Mouse (Mus musculus) intestine, embryonic 16.5 days (tissue): ENCODE measurements around the gene Pkdrej. TPM values are rescaled to one million over a fixed set of nuclear protein-coding genes. Genes with fewer than 3 reads are reported as not detected.

ENCODE experiments used
- ATAC-seq: fragments of 200-750 bp; cut with Nextera tagmentation; 2 replicates; pipeline ENCODE4 v1.8.0; 2017; ENCODE audit warnings: moderate TSS enrichment, moderate library complexity
- H3K27ac ChIP-seq: fragments of 300-500 bp; sonication (generic); 2 replicates; pipeline ENCODE4 v1.5.1; 2014; ENCODE audit warnings: mild to moderate bottlenecking, low read length
- H3K27me3 ChIP-seq: fragments of 300-500 bp; sonication (generic); replicated peaks from 2 replicates; pipeline ENCODE4 v1.6.1; 2014; ENCODE audit warnings: low read length, control low read depth, mixed read lengths; ENCODE audit not compliant: control insufficient read depth, insufficient read depth
- H3K36me3 ChIP-seq: fragments of 300-500 bp; sonication (generic); 2 replicates; pipeline ENCODE4 v1.6.1; 2014; ENCODE audit warnings: low read length, control low read depth; ENCODE audit not compliant: control insufficient read depth, insufficient read depth
- H3K4me1 ChIP-seq: fragments of 300-500 bp; sonication (generic); 2 replicates; pipeline ENCODE4 v1.6.1; 2014; ENCODE audit warnings: low read length, control low read depth, mixed read lengths; ENCODE audit not compliant: control insufficient read depth, insufficient read depth
- H3K4me2 ChIP-seq: fragments of 300-500 bp; sonication (generic); 2 replicates; pipeline ENCODE4 v1.6.1; 2014; ENCODE audit warnings: low read depth, low read length, control low read depth
- H3K4me3 ChIP-seq: fragments of 300-500 bp; sonication (generic); 2 replicates; pipeline ENCODE4 v1.5.1; 2014; ENCODE audit warnings: mild to moderate bottlenecking, low read length
- H3K9ac ChIP-seq: fragments of 300-500 bp; sonication (generic); 2 replicates; pipeline ENCODE4 v1.6.1; 2014; ENCODE audit warnings: low read depth, low read length
- H3K9me3 ChIP-seq: fragments of 300-500 bp; sonication (generic); 2 replicates; pipeline ENCODE4 v1.6.1; 2016; ENCODE audit warnings: low read length, control low read depth; ENCODE audit not compliant: control insufficient read depth
- WGBS: fragments of 180-500 bp; shearing (Covaris S2); extraction: QIAGEN DNeasy Blood & Tissue Kit; methylation state at CpG from one replicate; pipeline ENCODE4 v1.1.7; 2014; 5-methylcytosine and 5-hydroxymethylcytosine counted together
- polyA plus RNA-seq: library from polyadenylated mRNA; unstranded; fragments of >200 nt; fragmentation: Nextera tagmentation; extraction: Ambion mirVana; gene quantifications from 2 replicates; pipeline ENCODE4 v1.2.1, GENCODE M21; 2015

Gene Pkdrej
- polyA plus RNA-seq, 1 experiment from 2014 or later, result 0.17 TPM

DNA sequence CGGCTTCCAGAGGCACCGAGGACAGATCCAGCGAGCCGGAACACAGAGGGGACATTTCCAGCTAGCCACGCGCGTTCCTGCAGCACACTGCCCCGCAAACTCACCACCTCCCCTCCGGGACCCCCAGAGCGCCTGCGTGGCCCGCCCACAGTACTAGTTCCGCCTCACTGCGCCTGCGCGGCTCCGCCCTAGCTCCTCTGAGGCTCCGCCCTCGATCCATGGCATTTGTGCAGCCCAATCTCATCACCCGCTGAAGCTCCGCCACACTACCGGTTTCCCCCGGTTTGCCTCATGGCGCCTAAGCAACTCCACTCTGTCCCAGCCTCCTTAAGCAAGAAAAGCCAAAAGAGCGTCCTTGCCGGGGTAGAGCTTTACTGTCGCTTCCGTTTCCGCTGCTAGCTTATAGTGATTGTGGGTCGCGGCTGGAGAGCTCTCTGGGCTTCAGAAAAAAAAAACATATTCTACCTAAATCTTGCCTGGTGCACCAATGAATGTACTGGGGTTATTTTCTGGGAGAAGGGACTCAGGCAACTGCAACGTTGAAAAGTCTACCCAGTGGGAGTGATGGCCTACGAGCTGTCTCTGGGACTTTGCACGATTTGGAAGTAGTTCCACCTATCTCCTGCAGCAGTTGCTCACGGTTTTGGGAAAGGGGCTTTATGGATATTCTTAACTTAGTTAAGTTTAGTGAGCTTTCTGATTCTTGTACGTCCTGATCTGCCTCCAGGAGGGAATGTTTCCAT lies 9.8 kb downstream of the Pkdrej start, which contains the start of gene Cdpf1:
TSS of gene Cdpf1 (minus strand) at position 163 of the 743 bp plus-strand sequence.
- H3K27me3 ChIP-seq, result no peaks in the 10 kb centered on the region
- peak within 1 kb of the TSS; percentile 93 for H3K27ac ChIP-seq
- peaks cover 10% of the 10 kb centered on the region for H3K4me1 ChIP-seq
- peak within 1 kb of the TSS; percentile 90 for H3K9ac ChIP-seq
- no peaks in the 10 kb centered on the region for H3K9me3 ChIP-seq
- peak; percentile 91 for ATAC-seq
- H3K4me2 ChIP-seq, result peak within 1 kb of the TSS; percentile 80
- peak within 1 kb of the TSS; percentile 82 for H3K4me3 ChIP-seq
- 2% methylated on average over 36 of the region's 36 CpGs for WGBS
- no peaks in the 10 kb centered on the region for H3K36me3 ChIP-seq

DNA sequence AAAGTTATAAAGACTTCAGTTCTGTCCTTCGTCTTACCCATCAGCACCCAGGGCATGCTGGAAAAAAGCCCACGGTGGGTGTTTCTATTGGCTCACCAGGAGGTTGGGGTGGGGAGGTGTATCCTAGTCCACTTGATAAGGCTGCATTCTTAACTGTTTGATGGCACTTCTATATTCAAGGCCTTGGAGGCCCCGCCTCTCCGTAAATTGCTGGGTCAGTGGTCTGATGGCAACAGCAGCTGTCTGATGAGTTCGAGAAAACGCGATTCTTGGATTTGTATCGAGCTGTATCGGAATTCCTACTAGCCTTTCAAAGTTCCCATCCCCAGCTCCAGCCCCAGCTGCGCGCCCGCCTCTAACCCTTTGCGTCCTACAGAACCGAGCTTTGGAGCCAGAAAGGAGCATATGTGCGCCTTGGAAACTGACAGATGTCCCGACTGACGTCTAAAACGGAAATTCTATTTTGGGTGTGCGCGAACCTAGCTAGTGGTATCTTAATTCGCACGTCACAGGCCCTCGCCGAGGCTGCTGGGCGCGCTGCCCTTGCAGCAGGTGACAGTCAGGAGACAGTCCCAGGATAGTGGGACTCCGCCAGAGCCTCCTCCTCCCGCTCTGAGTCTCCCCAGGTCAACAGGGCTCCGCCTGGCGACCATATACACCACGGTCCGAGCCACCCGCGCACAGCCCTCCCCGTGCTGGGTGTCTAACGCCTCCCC lies 10.6 kb downstream of the Pkdrej start:
- Histone ChIP-seq H3K36me3 (no peaks in the 10 kb centered on the region), H3K27me3 (no peaks in the 10 kb centered on the region), H3K27ac (peak overlapping the region; percentile 93), H3K4me2 (peak overlapping the region; percentile 80), H3K4me3 (peak overlapping the region; percentile 82), H3K9me3 (no peaks in the 10 kb centered on the region), H3K9ac (peak overlapping the region; percentile 90), H3K4me1 (peaks cover 10% of the 10 kb centered on the region)
- peak; percentile 91 for ATAC-seq
- 3% methylated on average over 36 of the region's 36 CpGs for WGBS

DNA sequence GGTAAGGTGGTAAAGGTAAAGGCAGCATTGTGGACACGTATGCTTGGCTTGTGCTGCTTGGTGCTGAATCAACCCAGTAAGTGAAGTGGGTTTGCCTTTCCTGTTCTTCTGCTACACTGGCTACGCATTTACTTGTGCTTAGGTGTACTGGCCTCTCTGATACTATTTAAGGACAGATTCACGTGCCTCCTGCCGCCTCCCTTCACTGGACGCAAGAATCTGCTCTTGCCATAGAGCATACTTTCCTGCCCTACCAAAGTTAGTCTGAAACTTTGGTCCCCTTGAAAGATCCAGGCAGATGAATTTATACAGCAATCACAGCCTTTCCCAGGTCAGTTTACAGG lies 11.1 kb downstream of the Pkdrej start:
- Histone ChIP-seq H3K27me3 (no peaks in the 10 kb centered on the region), H3K4me1 (peaks cover 10% of the 10 kb centered on the region), H3K4me2 (peak overlapping the region; percentile 80), H3K9me3 (no peaks in the 10 kb centered on the region), H3K4me3 (peak overlapping the region; percentile 82), H3K9ac (peak overlapping the region; percentile 90), H3K27ac (peak overlapping the region; percentile 93), H3K36me3 (no peaks in the 10 kb centered on the region)
- no peak for ATAC-seq
- WGBS, result 61% methylated on average over 5 of the region's 5 CpGs

DNA sequence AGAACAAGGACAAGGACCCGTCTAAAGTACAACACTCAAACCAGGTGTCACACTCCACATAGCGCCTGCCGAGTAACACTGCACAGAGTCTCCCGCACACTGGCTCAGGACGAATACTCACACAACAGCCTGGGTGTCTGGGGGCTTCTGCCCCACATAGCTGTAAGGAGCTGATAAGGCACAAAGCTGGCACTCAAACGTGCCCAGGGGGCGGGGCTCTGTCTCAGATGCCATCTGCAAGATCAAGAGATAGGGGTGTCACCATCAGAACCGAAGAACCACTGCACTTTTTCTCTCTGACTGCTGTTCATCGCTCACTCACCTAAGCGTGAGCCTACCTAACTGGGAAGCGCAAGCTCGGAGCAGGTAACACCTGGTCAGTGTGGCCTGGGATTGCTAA lies 12.4 kb downstream of the Pkdrej start:
- H3K4me3 ChIP-seq, result no peak overlapping the region
- no peak overlapping the region for H3K4me2 ChIP-seq
- H3K36me3 ChIP-seq, result no peaks in the 10 kb centered on the region
- H3K27me3 ChIP-seq, result no peaks in the 10 kb centered on the region
- WGBS, result 88% methylated on average over 12 of the region's 12 CpGs
- H3K4me1 ChIP-seq, result peaks cover 10% of the 10 kb centered on the region
- H3K9ac ChIP-seq, result no peak overlapping the region
- ATAC-seq, result no peak
- no peaks in the 10 kb centered on the region for H3K9me3 ChIP-seq
- H3K27ac ChIP-seq, result no peak overlapping the region

DNA sequence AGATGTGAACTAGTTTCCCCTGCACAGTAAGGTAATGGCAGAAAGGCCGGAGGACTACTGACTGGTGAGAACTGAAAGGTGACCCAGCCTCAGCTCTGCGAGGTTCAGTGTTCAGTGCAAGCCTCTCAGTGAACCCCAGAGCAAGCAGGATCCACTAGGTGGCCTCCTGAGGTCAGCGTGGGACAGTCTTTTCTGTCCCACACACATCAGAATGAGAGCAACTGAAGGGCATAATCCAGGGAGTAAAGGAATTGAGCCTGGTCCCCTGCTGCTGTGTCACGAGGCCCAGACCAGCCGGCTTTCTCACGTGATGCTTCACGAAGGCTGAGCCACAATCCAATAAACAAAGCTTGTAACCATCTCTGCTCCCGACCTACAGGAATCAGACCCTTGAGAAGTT lies 13.1 kb downstream of the Pkdrej start:
- Histone ChIP-seq H3K4me2 (no peak overlapping the region), H3K4me1 (peaks cover 10% of the 10 kb centered on the region), H3K4me3 (no peak overlapping the region), H3K36me3 (no peaks in the 10 kb centered on the region), H3K27me3 (no peaks in the 10 kb centered on the region), H3K27ac (no peak overlapping the region), H3K9me3 (no peaks in the 10 kb centered on the region), H3K9ac (no peak overlapping the region)
- 60% methylated on average over 8 of the region's 8 CpGs for WGBS
- no peak for ATAC-seq

DNA sequence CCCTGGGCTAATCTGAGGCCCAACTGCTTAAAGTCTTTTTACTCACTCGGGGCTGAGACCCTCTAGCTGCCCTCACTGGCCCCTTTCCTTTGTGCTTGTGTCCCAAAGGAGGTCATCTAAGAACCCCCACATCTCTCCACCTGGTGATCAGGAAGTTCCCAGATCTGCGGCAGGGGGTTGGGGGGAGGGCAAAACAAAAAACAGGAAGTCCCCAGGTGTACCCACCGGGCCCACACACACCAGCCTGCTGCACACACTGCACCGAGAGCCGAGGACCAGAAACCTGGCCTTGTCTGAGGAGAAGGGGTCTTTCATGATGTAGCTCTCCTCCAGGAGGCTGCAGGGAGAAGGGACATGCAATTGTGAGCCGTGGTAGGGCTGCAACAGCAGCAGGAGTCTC lies 13.5 kb downstream of the Pkdrej start:
- 77% methylated on average over 6 of the region's 6 CpGs for WGBS
- Histone ChIP-seq H3K4me1 (peaks cover 10% of the 10 kb centered on the region), H3K9ac (no peak overlapping the region), H3K4me3 (no peak overlapping the region), H3K27ac (no peak overlapping the region), H3K27me3 (no peaks in the 10 kb centered on the region), H3K4me2 (no peak overlapping the region), H3K9me3 (no peaks in the 10 kb centered on the region), H3K36me3 (no peaks in the 10 kb centered on the region)
- ATAC-seq, result no peak

DNA sequence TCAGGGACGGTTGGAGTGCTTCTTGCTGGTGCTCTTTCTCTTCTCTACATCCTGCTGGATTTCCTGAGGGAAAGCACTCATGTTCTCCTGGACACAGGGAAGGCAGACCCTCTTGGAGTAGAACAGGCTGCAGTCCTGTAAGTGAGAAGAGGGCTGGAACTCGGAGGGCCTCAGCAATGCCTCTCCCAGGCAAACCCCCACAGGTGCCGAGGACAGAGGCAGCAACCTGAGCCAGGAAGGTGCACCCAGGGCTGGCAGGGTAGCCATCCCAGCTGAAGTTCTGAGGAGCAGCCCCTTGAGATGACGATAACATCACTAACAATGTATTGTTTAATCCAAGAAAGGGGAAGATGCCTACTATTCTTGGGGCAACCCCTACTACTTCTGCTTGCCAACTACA lies 14.1 kb downstream of the Pkdrej start:
- H3K27ac ChIP-seq, result no peak overlapping the region
- no peak overlapping the region for H3K4me2 ChIP-seq
- H3K4me3 ChIP-seq, result no peak overlapping the region
- no peaks in the 10 kb centered on the region for H3K9me3 ChIP-seq
- H3K36me3 ChIP-seq, result no peaks in the 10 kb centered on the region
- WGBS, result 85% methylated on average over 4 of the region's 4 CpGs
- peaks cover 10% of the 10 kb centered on the region for H3K4me1 ChIP-seq
- no peaks in the 10 kb centered on the region for H3K27me3 ChIP-seq
- no peak for ATAC-seq
- no peak overlapping the region for H3K9ac ChIP-seq

DNA sequence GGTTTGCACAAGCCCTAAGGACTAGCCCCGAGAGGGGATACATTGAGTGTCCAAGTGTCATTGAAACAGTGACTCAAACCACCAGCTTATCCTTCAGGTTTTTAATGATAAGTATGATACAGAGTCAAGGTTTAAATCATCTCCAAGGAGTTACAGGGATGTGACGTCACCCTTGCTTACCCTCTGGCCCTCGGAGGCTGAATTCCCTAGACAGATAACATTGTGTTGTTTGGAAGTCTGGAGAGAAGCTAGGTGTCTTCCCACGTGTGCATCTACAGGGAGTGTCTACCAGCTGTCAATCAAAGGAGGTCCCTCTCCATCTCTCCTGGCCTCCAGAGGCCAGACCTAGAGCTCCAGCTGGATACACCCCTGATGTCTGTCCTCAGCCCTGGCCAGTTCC lies 14.6 kb downstream of the Pkdrej start:
- Histone ChIP-seq H3K4me2 (no peak overlapping the region), H3K4me1 (peaks cover 10% of the 10 kb centered on the region), H3K9ac (no peak overlapping the region), H3K36me3 (no peaks in the 10 kb centered on the region), H3K9me3 (no peaks in the 10 kb centered on the region), H3K4me3 (no peak overlapping the region), H3K27me3 (no peaks in the 10 kb centered on the region), H3K27ac (no peak overlapping the region)
- ATAC-seq, result no peak
- 77% methylated on average over 4 of the region's 4 CpGs for WGBS

DNA sequence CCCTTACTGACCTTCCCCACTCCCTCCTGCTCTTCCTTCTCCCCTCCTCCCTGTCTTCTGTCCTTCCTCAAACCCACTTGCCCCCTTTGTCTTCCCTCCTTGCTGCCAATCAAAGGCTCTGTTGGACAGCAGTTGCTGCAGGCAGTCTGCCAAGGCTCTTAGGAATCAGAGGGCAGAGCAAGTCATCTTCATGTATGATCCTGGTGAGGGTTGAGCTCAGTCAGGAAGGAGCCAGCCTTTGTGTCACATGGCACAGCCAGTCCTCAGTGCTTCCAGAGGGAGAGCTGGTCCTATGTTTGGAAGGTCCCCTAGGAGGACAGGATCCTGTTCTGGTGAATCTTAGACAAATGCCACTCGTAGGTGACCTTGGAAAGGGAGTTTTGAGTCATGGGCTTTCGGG lies 18.6 kb downstream of the Pkdrej start:
- no peak overlapping the region for H3K9ac ChIP-seq
- H3K27ac ChIP-seq, result no peak overlapping the region
- H3K9me3 ChIP-seq, result no peaks in the 10 kb centered on the region
- H3K4me3 ChIP-seq, result no peak overlapping the region
- 81% methylated on average over 2 of the region's 2 CpGs for WGBS
- ATAC-seq, result no peak
- no peak overlapping the region for H3K4me2 ChIP-seq
- H3K36me3 ChIP-seq, result 0 out of 2 replicates have a peak, but pooled peaks cover 2% of the 10 kb centered on the region
- H3K27me3 ChIP-seq, result no peaks in the 10 kb centered on the region
- H3K4me1 ChIP-seq, result no peaks in the 10 kb centered on the region
